Mouse (Mus musculus) cerebellum, adult 2 months (tissue): ENCODE measurements around the gene Mycbp2. TPM values are rescaled to one million over a fixed set of nuclear protein-coding genes. Genes with fewer than 3 reads are reported as not detected.

Source experiments
- DNase-seq, 2 experiments: peaks; one replicate each; pipeline ENCODE4 v3.0.0; 2021
- H3K27ac ChIP-seq: fragments of 200-500 bp; 2 replicates; pipeline ENCODE4 v1.5.1; 2012; ENCODE audit warnings: low read length, control low read depth, inconsistent platforms; ENCODE audit not compliant: insufficient read depth
- H3K27me3 ChIP-seq: fragments of 200-500 bp; 2 replicates; pipeline ENCODE4 v1.6.1; 2012; ENCODE audit warnings: inconsistent platforms, mild to moderate bottlenecking, low read length, moderate library complexity; ENCODE audit not compliant: control insufficient read depth, insufficient read depth
- H3K4me1 ChIP-seq: fragments of 200-500 bp; 2 replicates; pipeline ENCODE4 v1.6.1; 2011; ENCODE audit warnings: low read length; ENCODE audit not compliant: control insufficient read depth, insufficient read depth
- H3K4me3 ChIP-seq: fragments of 200-500 bp; replicated peaks from 2 replicates; pipeline ENCODE3; 2011; ENCODE audit warnings: mild to moderate bottlenecking, low read depth, low read length, control low read depth; ENCODE audit not compliant: insufficient read depth
- CTCF ChIP-seq: fragments of 200-500 bp; IDR thresholded peaks from 2 replicates; pipeline ENCODE4 v1.5.1; 2011; ENCODE audit warnings: low read depth, mild to moderate bottlenecking, control low read depth, low read length, moderate library complexity, borderline replicate concordance; ENCODE audit not compliant: insufficient read depth
- POLR2A ChIP-seq: fragments of 200-500 bp; IDR thresholded peaks from 2 replicates; pipeline ENCODE4 v1.6.1; 2011; ENCODE audit warnings: low read length, control low read depth, borderline replicate concordance; ENCODE audit not compliant: insufficient read depth
- WGBS: fragments of 180-500 bp; shearing (Covaris S2); methylation state at CpG from one replicate; pipeline ENCODE4 v1.1.7; 2018; 5-methylcytosine and 5-hydroxymethylcytosine counted together
- polyA plus RNA-seq: library from polyadenylated mRNA; depleted of rRNA; stranded (reverse); fragments of >200 nt; gene quantifications from 2 replicates; pipeline ENCODE4 v1.2.3, GENCODE M21; 2012

The Mycbp2 gene
- polyA plus RNA-seq, 1 experiment, result 147 TPM

GRCm38 (mm10) chr14:103363199-103363598 is 16.6 kb upstream of the Mycbp2 start:
- Histone ChIP-seq H3K4me3 (no peak overlapping the region), H3K27ac (no peak overlapping the region), H3K27me3 (no peaks in the 10 kb centered on the region), H3K4me1 (no peaks in the 10 kb centered on the region)
- no peak for DNase-seq
- 64% methylated on average over 2 of the region's 2 CpGs for WGBS
- TF ChIP-seq CTCF, result no peak
- TF ChIP-seq POLR2A, result no peak

GRCm38 (mm10) chr14:103356066-103356465 is 9.5 kb upstream of the Mycbp2 start:
- 54% methylated on average over 3 of the region's 3 CpGs for WGBS
- Histone ChIP-seq H3K4me1 (no peaks in the 10 kb centered on the region), H3K27me3 (no peaks in the 10 kb centered on the region), H3K4me3 (no peak overlapping the region), H3K27ac (no peak overlapping the region)
- no peak for DNase-seq
- TF ChIP-seq CTCF, result no peak
- TF ChIP-seq POLR2A, result no peak

GRCm38 (mm10) chr14:103354396-103355352 is 8.1 kb upstream of the Mycbp2 start:
- DNase-seq, result no peak
- Histone ChIP-seq H3K27ac (no peak overlapping the region), H3K4me3 (no peak overlapping the region), H3K27me3 (no peaks in the 10 kb centered on the region), H3K4me1 (no peaks in the 10 kb centered on the region)
- TF ChIP-seq CTCF, result no peak
- no peak for TF ChIP-seq POLR2A
- WGBS, result 45% methylated on average over 17 of the region's 18 CpGs

- Histone ChIP-seq H3K4me1 (no peaks in the 10 kb centered on the region; the same call in 1 of the 2 replicates), H3K4me3 (peak overlapping the region; percentile 67), H3K27ac (peak overlapping the region; percentile 54; the same call in 1 of the 2 replicates), H3K27me3 (no peaks in the 10 kb centered on the region)
- 1% methylated on average over 67 of the region's 83 CpGs for WGBS
- no peak for TF ChIP-seq POLR2A
- TF ChIP-seq CTCF, result no peak
- DNase-seq, result peak in 1 of 2 experiments; percentile 75
These were observed 521 bp downstream of the Mycbp2 start for GRCm38 (mm10) chr14:103345858-103346728.

- TF ChIP-seq CTCF, result no peak
- no peak for TF ChIP-seq POLR2A
- DNase-seq, result no peak
- no peaks in the 10 kb centered on the region; the same call in 1 of the 2 replicates for H3K4me1 ChIP-seq
- 0 out of 2 replicates have a peak overlapping the region, but pooled peaks have one; percentile 54 for H3K27ac ChIP-seq
- H3K27me3 ChIP-seq, result no peaks in the 10 kb centered on the region
- under 1% methylated on average over 6 of the region's 6 CpGs for WGBS
- peak overlapping the region; percentile 67 for H3K4me3 ChIP-seq
These were observed 1.1 kb downstream of the Mycbp2 start for GRCm38 (mm10) chr14:103345486-103345857.

GRCm38 (mm10) chr14:103345011-103345410 is 1.6 kb downstream of the Mycbp2 start:
- Histone ChIP-seq H3K27ac (no peak overlapping the region), H3K4me1 (no peaks in the 10 kb centered on the region; the same call in 1 of the 2 replicates), H3K4me3 (no peak overlapping the region), H3K27me3 (no peaks in the 10 kb centered on the region)
- TF ChIP-seq CTCF (no peak), POLR2A (no peak)
- DNase-seq, result no peak
- 9% methylated on average over 2 of the region's 2 CpGs for WGBS

GRCm38 (mm10) chr14:103343791-103344190 is 2.8 kb downstream of the Mycbp2 start:
- no peak for DNase-seq
- TF ChIP-seq POLR2A, result no peak
- TF ChIP-seq CTCF, result no peak
- 33% methylated on average over 5 of the region's 5 CpGs for WGBS
- H3K27me3 ChIP-seq, result no peaks in the 10 kb centered on the region
- H3K27ac ChIP-seq, result no peak overlapping the region
- H3K4me1 ChIP-seq, result no peaks in the 10 kb centered on the region; the same call in 1 of the 2 replicates
- peak overlapping the region; percentile 24 for H3K4me3 ChIP-seq
